Mouse (Mus musculus) small intestine, adult 2 months (tissue): Measurements from ENCODE around the gene Mrln.

Experiments
- CTCF ChIP-seq: fragments of 200-500 bp; IDR thresholded peaks from 2 replicates; pipeline ENCODE4 v1.5.1; 2012; ENCODE audit warnings: low read depth, mild to moderate bottlenecking, control low read depth, inconsistent platforms, low read length, moderate library complexity, mixed read lengths; ENCODE audit not compliant: insufficient replicate concordance, insufficient read length; ENCODE audit errors: extremely low read depth
- POLR2A ChIP-seq: fragments of 200-500 bp; IDR thresholded peaks from 2 replicates; pipeline ENCODE4 v1.6.1; 2012; ENCODE audit warnings: low read depth, mild to moderate bottlenecking, control low read depth, inconsistent platforms, low read length, moderate library complexity

DNA sequence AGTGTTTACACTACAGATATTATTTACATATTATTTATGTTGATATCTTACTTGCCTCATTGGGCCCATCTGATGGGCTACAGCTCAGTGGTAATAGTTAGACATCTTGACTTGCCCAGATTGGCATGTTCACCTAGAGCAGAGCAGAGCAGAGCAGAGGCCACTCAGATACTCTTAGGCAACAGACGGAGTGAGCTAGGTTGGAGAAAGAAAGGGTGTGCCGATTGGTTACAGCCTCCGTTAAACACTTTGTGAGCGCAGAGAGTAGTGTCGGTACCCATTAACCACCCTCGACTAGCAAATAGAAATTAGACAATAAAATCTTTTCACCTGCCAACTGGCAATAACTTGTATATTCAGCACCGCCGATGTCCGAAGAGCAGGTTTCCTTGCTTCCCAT lies 41.6 kb downstream of the Mrln start:
- TF ChIP-seq CTCF (no peak), POLR2A (no peak)
